Mouse (Mus musculus): ENCODE measurements around the gene Etfbkmt. TPM values are rescaled to one million over a fixed set of nuclear protein-coding genes. Genes with fewer than 3 reads are reported as not detected.
A peak's percentile ranks its signal among the peaks of the same experiment; 100 is the strongest.
"Not testable (repeated sequence)": the region's sequence is repeated elsewhere in the genome, so short reads cannot be mapped to it uniquely, and the experiment has no call there.

Etfbkmt gene
- polyA plus RNA-seq, 1 experiment from 2014 or later, result 21.6 TPM

- 57% methylated on average over 7 of the region's 7 CpGs for WGBS
- H3K4me2 ChIP-seq (replicated peaks; ENCODE audit: low read depth, low read length), result no peak overlapping the region
- H3K27me3 ChIP-seq (ENCODE audit: insufficient read depth, low read length), result no peaks in the 10 kb centered on the region
- H3K9me3 ChIP-seq (ENCODE audit: low read length), result no peaks in the 10 kb centered on the region
- no peak overlapping the region for H3K9ac ChIP-seq (replicated peaks; ENCODE audit: low read length)
- H3K36me3 ChIP-seq (ENCODE audit: insufficient read depth, low read length), result peaks cover 33% of the 10 kb centered on the region
- no peaks in the 10 kb centered on the region for H3K4me1 ChIP-seq (ENCODE audit: insufficient read depth, low read length)
- H3K27ac ChIP-seq (ENCODE audit: low read length), result no peak overlapping the region
- H3K4me3 ChIP-seq (ENCODE audit: low read length), result no peak overlapping the region
- peak; percentile 76 for ATAC-seq (ENCODE audit: low FRiP score, low TSS enrichment)
Measured at GRCm38 (mm10) chr6:149148436-149149229, 9.0 kb downstream of the Etfbkmt start.

- H3K9me3 ChIP-seq (ENCODE audit: low read length), result no peaks in the 10 kb centered on the region
Measured at GRCm38 (mm10) chr6:149152119-149152518, 12.5 kb downstream of the Etfbkmt start.

GRCm38 (mm10) chr6:149153473-149154115, 13.9 kb downstream of the Etfbkmt start:
- no peaks in the 10 kb centered on the region for H3K9me3 ChIP-seq (ENCODE audit: low read length)
- H3K4me3 ChIP-seq (ENCODE audit: low read length), result no peak overlapping the region
- ATAC-seq (ENCODE audit: low FRiP score, low TSS enrichment), result no peak
- no peak overlapping the region for H3K9ac ChIP-seq (replicated peaks; ENCODE audit: low read length)
- H3K4me2 ChIP-seq (replicated peaks; ENCODE audit: low read depth, low read length), result no peak overlapping the region
- H3K4me1 ChIP-seq (ENCODE audit: insufficient read depth, low read length), result peaks cover 17% of the 10 kb centered on the region
- 37% methylated on average over 6 of the region's 6 CpGs for WGBS
- H3K36me3 ChIP-seq (ENCODE audit: insufficient read depth, low read length), result peaks cover 26% of the 10 kb centered on the region; the same call in 1 of the 2 replicates
- H3K27ac ChIP-seq (ENCODE audit: low read length), result no peak overlapping the region
- no peaks in the 10 kb centered on the region for H3K27me3 ChIP-seq (ENCODE audit: insufficient read depth, low read length)

More at GRCm38 (mm10) chr6:149152119-149152518, 12.5 kb downstream of the Etfbkmt start:
- ATAC-seq (ENCODE audit: low FRiP score, low TSS enrichment), result no peak
- Histone ChIP-seq H3K36me3 (ENCODE audit: insufficient read depth, low read length) (peaks cover 24% of the 10 kb centered on the region; the same call in 1 of the 2 replicates), H3K27me3 (ENCODE audit: insufficient read depth, low read length) (no peaks in the 10 kb centered on the region), H3K27ac (ENCODE audit: low read length) (no peak overlapping the region), H3K4me2 (replicated peaks; ENCODE audit: low read depth, low read length) (no peak overlapping the region), H3K9ac (replicated peaks; ENCODE audit: low read length) (no peak overlapping the region), H3K4me1 (ENCODE audit: insufficient read depth, low read length) (peaks cover 17% of the 10 kb centered on the region), H3K4me3 (ENCODE audit: low read length) (no peak overlapping the region)
- WGBS, result 90% methylated on average over 2 of the region's 2 CpGs

DNA sequence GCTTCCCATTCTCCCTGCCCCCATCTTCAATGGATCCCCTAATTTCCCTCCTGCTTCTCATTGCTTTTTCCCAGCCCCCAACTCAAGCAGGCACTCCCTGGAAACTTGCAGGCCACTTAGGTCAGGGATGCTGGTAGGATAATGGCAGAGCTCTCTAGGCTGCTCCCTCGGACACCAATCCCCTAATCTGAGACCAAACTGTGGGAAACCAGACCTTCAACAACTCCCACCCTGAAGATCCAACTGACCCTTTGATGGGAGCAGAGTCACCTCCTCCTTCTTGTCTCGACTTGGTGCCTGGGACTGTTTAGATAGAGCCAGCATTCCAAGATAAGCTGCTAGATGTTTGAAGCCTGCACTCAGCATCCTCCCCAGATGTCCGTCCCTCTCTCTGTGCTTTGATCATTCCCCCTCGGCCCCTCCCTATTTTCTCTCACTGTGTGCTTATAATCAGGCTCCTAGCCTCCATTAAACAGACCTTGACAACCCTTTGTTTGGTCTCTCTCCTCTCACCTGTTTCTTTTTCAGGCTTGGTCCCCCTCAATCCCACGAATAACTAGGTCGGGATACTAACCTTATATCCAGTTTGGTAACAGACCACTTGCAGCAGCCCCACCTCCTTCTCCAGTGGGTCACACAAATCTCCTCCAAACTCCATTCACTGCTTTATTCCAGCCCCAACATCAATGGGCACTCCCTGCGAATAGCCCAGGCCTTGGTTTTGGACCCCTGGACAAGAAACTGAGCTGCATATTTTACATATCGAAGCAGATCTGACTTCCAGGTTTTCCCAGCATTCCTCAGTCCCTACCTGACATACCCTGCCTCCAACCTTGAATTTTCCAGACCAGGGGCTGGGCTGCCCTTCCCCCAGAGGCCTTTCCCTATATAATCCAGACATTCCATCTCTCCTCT, 14.7 kb downstream of the Etfbkmt start:
- Histone ChIP-seq H3K36me3 (ENCODE audit: insufficient read depth, low read length) (peaks cover 29% of the 10 kb centered on the region; the same call in 1 of the 2 replicates), H3K27ac (ENCODE audit: low read length) (peak overlapping the region; percentile 56; the same call in 1 of the 2 replicates), H3K4me2 (replicated peaks; ENCODE audit: low read depth, low read length) (no peak overlapping the region), H3K4me1 (ENCODE audit: insufficient read depth, low read length) (peaks cover 17% of the 10 kb centered on the region), H3K9ac (replicated peaks; ENCODE audit: low read length) (no peak overlapping the region), H3K27me3 (ENCODE audit: insufficient read depth, low read length) (no peaks in the 10 kb centered on the region), H3K9me3 (ENCODE audit: low read length) (no peaks in the 10 kb centered on the region), H3K4me3 (ENCODE audit: low read length) (no peak overlapping the region)
- ATAC-seq (ENCODE audit: low FRiP score, low TSS enrichment), result peak; percentile 46
- WGBS, result 17% methylated on average over 8 of the region's 8 CpGs

DNA sequence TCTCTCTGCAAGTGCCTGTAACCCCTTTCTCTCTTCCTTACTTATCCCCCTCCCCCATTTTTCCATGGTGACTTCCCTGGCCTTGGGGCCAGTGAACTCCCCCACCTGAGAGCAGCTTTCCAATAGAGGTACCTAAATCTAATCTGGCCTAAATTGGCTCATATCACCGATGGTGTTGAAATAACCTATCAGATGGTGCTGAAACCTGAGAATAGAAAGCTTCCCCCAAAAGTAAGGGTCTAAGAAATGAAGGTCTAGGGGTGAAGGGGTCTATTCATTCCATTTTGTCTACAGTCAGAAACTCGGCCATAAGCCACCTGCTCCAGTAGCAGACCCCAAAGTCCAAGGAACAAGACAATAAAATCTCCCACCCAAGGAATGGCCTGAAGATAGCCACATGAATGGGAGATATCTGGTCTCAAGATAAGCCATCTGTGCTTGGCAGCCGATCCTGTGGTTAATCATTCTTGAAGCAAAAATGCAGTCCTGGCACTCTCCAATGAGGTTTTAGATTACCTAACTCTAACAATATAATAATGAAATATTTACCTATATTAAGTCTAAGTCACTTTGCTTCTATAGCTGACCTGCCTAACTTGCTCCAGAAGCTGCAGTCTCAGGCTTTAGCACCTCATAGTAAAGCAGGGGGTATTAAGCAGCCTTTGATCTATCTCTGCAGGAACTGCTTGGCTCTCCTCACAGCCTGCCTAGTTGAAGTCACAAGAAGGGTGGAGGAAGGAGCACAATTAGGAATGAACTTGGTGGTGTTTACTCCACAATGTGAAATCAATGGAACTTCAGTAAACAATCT, 15.6 kb downstream of the Etfbkmt start:
- no peaks in the 10 kb centered on the region for H3K9me3 ChIP-seq (ENCODE audit: low read length)
- peak; percentile 66 for ATAC-seq (ENCODE audit: low FRiP score, low TSS enrichment)
- peak overlapping the region; percentile 56 for H3K27ac ChIP-seq (ENCODE audit: low read length)
- no peak overlapping the region for H3K4me2 ChIP-seq (replicated peaks; ENCODE audit: low read depth, low read length)
- no peak overlapping the region for H3K9ac ChIP-seq (replicated peaks; ENCODE audit: low read length)
- WGBS, result 40% methylated on average over 3 of the region's 3 CpGs
- H3K4me3 ChIP-seq (ENCODE audit: low read length), result no peak overlapping the region
- peaks cover 17% of the 10 kb centered on the region for H3K4me1 ChIP-seq (ENCODE audit: insufficient read depth, low read length)
- H3K36me3 ChIP-seq (ENCODE audit: insufficient read depth, low read length), result peaks cover 29% of the 10 kb centered on the region; the same call in 1 of the 2 replicates
- no peaks in the 10 kb centered on the region for H3K27me3 ChIP-seq (ENCODE audit: insufficient read depth, low read length)

DNA sequence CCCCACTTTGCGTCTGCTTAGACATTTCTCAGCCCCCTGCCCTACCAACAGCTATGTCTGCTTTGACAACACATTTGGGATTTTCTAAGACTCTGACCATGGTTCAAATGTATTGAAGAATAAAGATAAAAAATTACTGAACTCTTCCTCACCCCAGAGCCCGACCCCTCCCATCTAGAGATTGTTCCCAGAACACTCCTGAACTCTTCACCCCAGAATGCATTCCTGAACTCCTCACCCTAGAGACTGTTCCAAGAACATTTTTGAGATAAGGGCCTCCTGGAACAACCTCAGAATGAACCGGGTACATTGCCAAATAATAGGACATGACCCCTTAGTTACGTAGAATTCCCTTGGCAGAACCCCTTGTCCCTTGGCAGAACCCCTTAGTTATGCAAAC, 27.4 kb downstream of the Etfbkmt start:
- H3K4me1 ChIP-seq (ENCODE audit: insufficient read depth, low read length), result not testable (repeated sequence)
- WGBS, result 73% methylated on average over 3 of the region's 4 CpGs

GRCm38 (mm10) chr6:149167672-149168071, 28.0 kb downstream of the Etfbkmt start:
- Histone ChIP-seq H3K36me3 (ENCODE audit: insufficient read depth, low read length) (peaks cover 35% of the 10 kb centered on the region), H3K4me1 (ENCODE audit: insufficient read depth, low read length) (no peaks in the 10 kb centered on the region), H3K27me3 (ENCODE audit: insufficient read depth, low read length) (no peaks in the 10 kb centered on the region), H3K9ac (replicated peaks; ENCODE audit: low read length) (no peak overlapping the region), H3K4me2 (replicated peaks; ENCODE audit: low read depth, low read length) (no peak overlapping the region), H3K27ac (ENCODE audit: low read length) (no peak overlapping the region), H3K4me3 (ENCODE audit: low read length) (no peak overlapping the region), H3K9me3 (ENCODE audit: low read length) (no peaks in the 10 kb centered on the region)
- WGBS, result 100% methylated on average over 1 of the region's 1 CpGs
- no peak for ATAC-seq (ENCODE audit: low FRiP score, low TSS enrichment)

More for the DNA sequence above, 27.4 kb downstream of the Etfbkmt start:
- not testable (repeated sequence) for H3K27ac ChIP-seq (ENCODE audit: low read length); H3K9ac ChIP-seq (replicated peaks; ENCODE audit: low read length); H3K4me3 ChIP-seq (ENCODE audit: low read length); ATAC-seq (ENCODE audit: low FRiP score, low TSS enrichment); H3K27me3 ChIP-seq (ENCODE audit: insufficient read depth, low read length); H3K4me2 ChIP-seq (replicated peaks; ENCODE audit: low read depth, low read length); H3K9me3 ChIP-seq (ENCODE audit: low read length)
- H3K36me3 ChIP-seq (ENCODE audit: insufficient read depth, low read length), result peaks cover 40% of the 10 kb centered on the region

DNA sequence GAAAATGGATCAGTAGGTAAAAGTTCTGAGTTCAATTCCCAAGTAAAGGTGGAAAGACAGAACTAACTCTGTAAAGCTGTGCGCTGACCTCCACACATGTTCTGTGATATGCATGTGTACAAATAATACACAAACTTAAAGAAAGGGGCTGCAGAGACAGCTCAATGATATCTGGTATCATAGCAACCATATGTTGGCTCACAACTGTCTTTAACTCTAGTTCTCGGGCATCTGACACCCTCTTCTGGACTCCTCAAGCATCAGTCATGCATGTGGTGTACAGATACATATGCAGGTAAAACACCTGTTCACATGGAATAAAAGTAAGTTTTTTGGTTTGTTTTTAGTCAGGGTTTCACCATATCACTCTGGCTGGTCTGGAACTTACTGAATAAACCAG, 28.8 kb downstream of the Etfbkmt start:
- Histone ChIP-seq H3K4me2 (replicated peaks; ENCODE audit: low read depth, low read length) (no peak overlapping the region), H3K4me1 (ENCODE audit: insufficient read depth, low read length) (no peaks in the 10 kb centered on the region), H3K9me3 (ENCODE audit: low read length) (no peaks in the 10 kb centered on the region), H3K27ac (ENCODE audit: low read length) (no peak overlapping the region), H3K4me3 (ENCODE audit: low read length) (no peak overlapping the region), H3K27me3 (ENCODE audit: insufficient read depth, low read length) (no peaks in the 10 kb centered on the region), H3K9ac (replicated peaks; ENCODE audit: low read length) (no peak overlapping the region), H3K36me3 (ENCODE audit: insufficient read depth, low read length) (peaks cover 34% of the 10 kb centered on the region)
- no peak for ATAC-seq (ENCODE audit: low FRiP score, low TSS enrichment)
- WGBS, result 91% methylated on average over 2 of the region's 2 CpGs

GRCm38 (mm10) chr6:149169965-149170364, 30.3 kb downstream of the Etfbkmt start:
- H3K4me3 ChIP-seq (ENCODE audit: low read length); H3K9ac ChIP-seq (replicated peaks; ENCODE audit: low read length); ATAC-seq (ENCODE audit: low FRiP score, low TSS enrichment); H3K4me1 ChIP-seq (ENCODE audit: insufficient read depth, low read length); H3K4me2 ChIP-seq (replicated peaks; ENCODE audit: low read depth, low read length); H3K27ac ChIP-seq (ENCODE audit: low read length); H3K9me3 ChIP-seq (ENCODE audit: low read length); H3K27me3 ChIP-seq (ENCODE audit: insufficient read depth, low read length): not testable (repeated sequence)
- H3K36me3 ChIP-seq (ENCODE audit: insufficient read depth, low read length), result peaks cover 38% of the 10 kb centered on the region
- 82% methylated on average over 4 of the region's 4 CpGs for WGBS

Measured in kidney, embryonic 16.5 days (tissue).